Mouse (Mus musculus): ENCODE data around the gene Sh3glb2. TPM values are rescaled to one million over a fixed set of nuclear protein-coding genes. Genes with fewer than 3 reads are reported as not detected.

Gene Sh3glb2
- polyA plus RNA-seq, 1 experiment from 2014 or later = 136 TPM

- Histone ChIP-seq H3K27me3 (ENCODE audit: control insufficient read depth, insufficient read depth, low read length) (no peaks in the 10 kb centered on the region), H3K4me2 (ENCODE audit: low read depth, low read length) (no peak overlapping the region), H3K4me3 (ENCODE audit: low read length) (no peak overlapping the region), H3K4me1 (ENCODE audit: control insufficient read depth, insufficient read depth, low read length) (no peaks in the 10 kb centered on the region), H3K9me3 (replicated peaks; ENCODE audit: control insufficient read depth, low read length) (no peaks in the 10 kb centered on the region), H3K9ac (ENCODE audit: low read length) (no peak overlapping the region), H3K36me3 (ENCODE audit: control insufficient read depth, insufficient read depth) (peaks cover 45% of the 10 kb centered on the region), H3K27ac (ENCODE audit: low read length) (no peak overlapping the region)
- no peak for ATAC-seq (replicated peaks; ENCODE audit: extremely low read depth, insufficient read depth, low FRiP score)
- WGBS = 80% methylated on average over 16 of the region's 16 CpGs
Observed at GRCm38 (mm10) chr2:30336174-30336915, 22.8 kb downstream of the Sh3glb2 start.

DNA sequence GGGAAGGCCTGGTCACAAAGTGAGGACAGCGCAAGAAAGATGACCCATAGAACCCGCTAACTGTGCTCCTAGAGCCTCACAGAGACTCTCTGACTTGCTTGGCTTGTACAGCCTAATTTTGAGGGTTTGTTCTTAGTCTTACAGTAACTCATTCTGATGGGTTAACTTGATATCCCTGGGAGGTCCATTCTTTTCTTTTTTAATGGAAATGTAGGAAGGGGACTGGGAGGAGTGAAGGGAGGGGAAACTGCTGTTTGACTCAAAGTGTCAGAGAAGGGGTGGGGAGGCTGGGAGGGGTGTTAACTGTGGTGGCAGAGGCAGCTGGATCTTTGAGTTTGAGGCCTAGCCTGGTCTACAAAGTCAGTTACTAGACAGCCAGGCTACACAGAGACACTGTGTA lies 23.8 kb downstream of the Sh3glb2 start:
- 96% methylated on average over 2 of the region's 2 CpGs for WGBS
- no peak overlapping the region for H3K4me2 ChIP-seq (ENCODE audit: low read depth, low read length)
- H3K4me1 ChIP-seq (ENCODE audit: control insufficient read depth, insufficient read depth, low read length) = no peaks in the 10 kb centered on the region
- H3K27ac ChIP-seq (ENCODE audit: low read length) = no peak overlapping the region
- no peak for ATAC-seq (replicated peaks; ENCODE audit: extremely low read depth, insufficient read depth, low FRiP score)
- H3K9me3 ChIP-seq (replicated peaks; ENCODE audit: control insufficient read depth, low read length) = no peaks in the 10 kb centered on the region
- H3K9ac ChIP-seq (ENCODE audit: low read length) = no peak overlapping the region
- H3K36me3 ChIP-seq (ENCODE audit: control insufficient read depth, insufficient read depth) = peaks cover 45% of the 10 kb centered on the region
- no peak overlapping the region for H3K4me3 ChIP-seq (ENCODE audit: low read length)
- no peaks in the 10 kb centered on the region for H3K27me3 ChIP-seq (ENCODE audit: control insufficient read depth, insufficient read depth, low read length)

GRCm38 (mm10) chr2:30328791-30329190 lies 30.3 kb downstream of the Sh3glb2 start:
- no peak overlapping the region for H3K27ac ChIP-seq (ENCODE audit: low read length)
- no peaks in the 10 kb centered on the region for H3K4me1 ChIP-seq (ENCODE audit: control insufficient read depth, insufficient read depth, low read length)
- no peak overlapping the region for H3K9ac ChIP-seq (ENCODE audit: low read length)
- H3K4me2 ChIP-seq (ENCODE audit: low read depth, low read length) = no peak overlapping the region
- peaks cover 55% of the 10 kb centered on the region for H3K36me3 ChIP-seq (ENCODE audit: control insufficient read depth, insufficient read depth)
- H3K4me3 ChIP-seq (ENCODE audit: low read length) = no peak overlapping the region
- ATAC-seq (replicated peaks; ENCODE audit: extremely low read depth, insufficient read depth, low FRiP score) = no peak
- no peaks in the 10 kb centered on the region for H3K27me3 ChIP-seq (ENCODE audit: control insufficient read depth, insufficient read depth, low read length)
- no peaks in the 10 kb centered on the region for H3K9me3 ChIP-seq (replicated peaks; ENCODE audit: control insufficient read depth, low read length)
- 84% methylated on average over 3 of the region's 3 CpGs for WGBS

DNA sequence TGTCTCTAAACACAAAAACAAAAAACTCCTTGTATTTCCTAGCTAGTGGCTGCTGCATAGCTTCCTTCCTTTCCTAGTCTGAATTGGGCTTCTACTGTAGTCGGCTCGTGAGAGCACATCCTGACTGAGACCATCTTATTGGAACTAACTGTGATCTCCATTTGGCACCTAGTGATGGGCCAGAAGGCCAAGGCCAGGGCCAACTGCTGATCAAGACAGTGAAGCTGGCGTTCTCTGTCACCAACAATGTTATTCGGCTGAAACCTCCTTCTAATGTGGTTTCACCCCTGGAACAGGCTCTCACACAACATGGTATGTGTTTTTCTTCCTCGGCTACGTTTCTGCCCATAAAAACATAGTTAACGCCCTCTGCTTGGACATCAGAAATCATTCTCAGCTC lies 31.9 kb downstream of the Sh3glb2 start:
- H3K4me2 ChIP-seq (ENCODE audit: low read depth, low read length) = no peak overlapping the region

GRCm38 (mm10) chr2:30325296-30325695 lies 33.8 kb downstream of the Sh3glb2 start:
- 90% methylated on average over 5 of the region's 5 CpGs for WGBS

More for the DNA sequence above, 31.9 kb downstream of the Sh3glb2 start:
- no peaks in the 10 kb centered on the region for H3K27me3 ChIP-seq (ENCODE audit: control insufficient read depth, insufficient read depth, low read length)
- WGBS = 88% methylated on average over 7 of the region's 7 CpGs
- H3K9ac ChIP-seq (ENCODE audit: low read length) = no peak overlapping the region
- peaks cover 67% of the 10 kb centered on the region for H3K36me3 ChIP-seq (ENCODE audit: control insufficient read depth, insufficient read depth)
- ATAC-seq (replicated peaks; ENCODE audit: extremely low read depth, insufficient read depth, low FRiP score) = no peak
- no peak overlapping the region for H3K4me3 ChIP-seq (ENCODE audit: low read length)
- no peaks in the 10 kb centered on the region for H3K9me3 ChIP-seq (replicated peaks; ENCODE audit: control insufficient read depth, low read length)
- no peaks in the 10 kb centered on the region for H3K4me1 ChIP-seq (ENCODE audit: control insufficient read depth, insufficient read depth, low read length)
- no peak overlapping the region for H3K27ac ChIP-seq (ENCODE audit: low read length)

DNA sequence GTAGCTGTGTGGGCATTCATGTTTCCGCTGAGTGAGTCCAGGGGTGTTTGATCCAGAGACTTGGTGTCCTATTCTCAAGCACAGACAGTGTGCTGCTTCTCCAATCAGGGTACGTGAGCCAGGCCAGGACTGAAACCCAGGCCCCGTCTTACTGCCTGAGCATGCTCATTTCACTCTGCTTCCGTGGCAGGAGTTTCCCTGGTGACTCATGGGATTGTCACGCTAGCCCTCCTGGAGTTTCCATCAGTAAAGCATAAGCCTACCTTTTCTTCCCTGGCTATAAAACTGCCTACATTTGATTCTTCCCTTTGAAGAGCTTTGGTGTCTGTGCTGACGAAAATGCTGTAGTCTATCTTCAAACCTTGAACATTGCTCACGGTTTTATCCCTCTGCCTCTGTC lies 36.0 kb downstream of the Sh3glb2 start:
- no peaks in the 10 kb centered on the region for H3K27me3 ChIP-seq (ENCODE audit: control insufficient read depth, insufficient read depth, low read length)
- no peaks in the 10 kb centered on the region for H3K4me1 ChIP-seq (ENCODE audit: control insufficient read depth, insufficient read depth, low read length)
- H3K4me3 ChIP-seq (ENCODE audit: low read length) = no peak overlapping the region
- ATAC-seq (replicated peaks; ENCODE audit: extremely low read depth, insufficient read depth, low FRiP score) = no peak
- H3K9me3 ChIP-seq (replicated peaks; ENCODE audit: control insufficient read depth, low read length) = no peaks in the 10 kb centered on the region
- 86% methylated on average over 7 of the region's 7 CpGs for WGBS
- H3K9ac ChIP-seq (ENCODE audit: low read length) = no peak overlapping the region
- no peak overlapping the region for H3K4me2 ChIP-seq (ENCODE audit: low read depth, low read length)
- H3K36me3 ChIP-seq (ENCODE audit: control insufficient read depth, insufficient read depth) = peaks cover 69% of the 10 kb centered on the region
- H3K27ac ChIP-seq (ENCODE audit: low read length) = no peak overlapping the region

More at GRCm38 (mm10) chr2:30325296-30325695, 33.8 kb downstream of the Sh3glb2 start:
- Histone ChIP-seq H3K27ac (ENCODE audit: low read length) (no peak overlapping the region), H3K27me3 (ENCODE audit: control insufficient read depth, insufficient read depth, low read length) (no peaks in the 10 kb centered on the region), H3K4me1 (ENCODE audit: control insufficient read depth, insufficient read depth, low read length) (no peaks in the 10 kb centered on the region), H3K4me2 (ENCODE audit: low read depth, low read length) (no peak overlapping the region), H3K4me3 (ENCODE audit: low read length) (no peak overlapping the region), H3K9me3 (replicated peaks; ENCODE audit: control insufficient read depth, low read length) (no peaks in the 10 kb centered on the region), H3K36me3 (ENCODE audit: control insufficient read depth, insufficient read depth) (peaks cover 77% of the 10 kb centered on the region), H3K9ac (ENCODE audit: low read length) (no peak overlapping the region)
- ATAC-seq (replicated peaks; ENCODE audit: extremely low read depth, insufficient read depth, low FRiP score) = no peak

DNA sequence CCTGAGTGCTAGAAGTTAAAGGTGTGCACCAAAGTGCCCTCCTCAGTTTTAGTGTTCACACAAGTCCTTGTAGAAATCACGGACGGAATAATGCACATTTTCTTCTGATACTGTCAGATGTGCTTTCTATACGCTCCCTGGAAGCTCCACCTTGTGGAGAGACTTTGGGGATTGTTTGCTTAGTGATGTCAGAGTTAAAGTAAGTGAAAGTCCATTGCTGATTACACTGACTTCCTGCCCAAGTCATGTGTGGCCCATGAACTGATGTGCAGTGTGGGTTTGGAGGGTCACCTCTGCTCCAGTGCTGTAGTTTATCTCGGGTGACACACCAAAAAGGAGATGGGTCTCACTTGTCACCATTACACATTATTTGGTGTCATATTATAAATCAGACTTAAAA lies 39.9 kb downstream of the Sh3glb2 start:
- no peaks in the 10 kb centered on the region for H3K9me3 ChIP-seq (replicated peaks; ENCODE audit: control insufficient read depth, low read length)
- H3K27me3 ChIP-seq (ENCODE audit: control insufficient read depth, insufficient read depth, low read length) = no peaks in the 10 kb centered on the region
- no peak overlapping the region for H3K4me3 ChIP-seq (ENCODE audit: low read length)
- WGBS = 81% methylated on average over 4 of the region's 4 CpGs
- H3K9ac ChIP-seq (ENCODE audit: low read length) = no peak overlapping the region
- H3K27ac ChIP-seq (ENCODE audit: low read length) = no peak overlapping the region
- no peak for ATAC-seq (replicated peaks; ENCODE audit: extremely low read depth, insufficient read depth, low FRiP score)
- no peak overlapping the region for H3K4me2 ChIP-seq (ENCODE audit: low read depth, low read length)
- H3K36me3 ChIP-seq (ENCODE audit: control insufficient read depth, insufficient read depth) = peaks cover 64% of the 10 kb centered on the region
- no peaks in the 10 kb centered on the region for H3K4me1 ChIP-seq (ENCODE audit: control insufficient read depth, insufficient read depth, low read length)

DNA sequence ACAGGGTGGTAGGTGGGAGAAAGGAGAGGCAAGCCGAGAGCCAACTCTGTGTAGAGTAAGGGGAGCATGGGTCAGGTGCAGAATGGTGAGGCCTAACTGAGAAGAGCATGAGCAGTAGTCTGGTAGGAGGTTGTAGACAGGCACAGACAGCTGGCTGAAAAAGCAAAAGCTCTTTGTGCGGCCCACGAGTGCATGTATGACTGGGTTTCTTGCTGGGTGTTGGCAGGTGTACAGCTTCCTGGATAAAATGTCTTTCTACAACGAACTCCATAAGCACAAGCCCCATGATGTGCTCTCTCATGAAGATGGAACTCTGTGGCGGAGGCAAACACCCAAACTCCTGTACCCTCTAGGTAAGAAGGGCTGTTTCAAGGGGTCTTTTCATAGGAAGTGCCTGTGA lies 42.2 kb downstream of the Sh3glb2 start:
- no peak overlapping the region for H3K9ac ChIP-seq (ENCODE audit: low read length)
- no peak overlapping the region for H3K4me3 ChIP-seq (ENCODE audit: low read length)
- H3K4me2 ChIP-seq (ENCODE audit: low read depth, low read length) = no peak overlapping the region
- WGBS = 92% methylated on average over 5 of the region's 5 CpGs
- no peaks in the 10 kb centered on the region for H3K4me1 ChIP-seq (ENCODE audit: control insufficient read depth, insufficient read depth, low read length)
- no peak for ATAC-seq (replicated peaks; ENCODE audit: extremely low read depth, insufficient read depth, low FRiP score)
- H3K27me3 ChIP-seq (ENCODE audit: control insufficient read depth, insufficient read depth, low read length) = no peaks in the 10 kb centered on the region
- H3K27ac ChIP-seq (ENCODE audit: low read length) = no peak overlapping the region
- H3K9me3 ChIP-seq (replicated peaks; ENCODE audit: control insufficient read depth, low read length) = no peaks in the 10 kb centered on the region
- H3K36me3 ChIP-seq (ENCODE audit: control insufficient read depth, insufficient read depth) = peaks cover 56% of the 10 kb centered on the region

DNA sequence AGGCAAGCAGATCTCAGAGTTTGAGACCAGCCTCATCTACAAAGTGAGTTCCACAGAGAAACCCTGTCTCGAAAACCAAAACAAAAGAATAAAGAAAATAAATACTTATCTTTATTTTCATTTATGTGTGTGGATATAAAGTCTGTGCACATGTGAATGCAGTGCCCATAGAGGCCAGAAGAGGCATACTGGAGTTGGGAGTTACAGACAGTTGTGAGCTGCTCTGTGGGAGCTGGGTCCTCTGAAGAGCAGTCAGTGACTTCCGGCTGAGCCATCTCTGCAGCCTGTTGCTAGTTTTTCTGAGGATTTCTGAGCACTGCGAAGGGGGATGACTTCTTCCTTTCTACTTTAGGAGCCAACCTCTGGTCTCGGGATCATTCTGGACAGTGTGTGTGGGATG lies 43.0 kb downstream of the Sh3glb2 start:
- 98% methylated on average over 4 of the region's 4 CpGs for WGBS
- no peak overlapping the region for H3K4me2 ChIP-seq (ENCODE audit: low read depth, low read length)
- no peak overlapping the region for H3K4me3 ChIP-seq (ENCODE audit: low read length)
- no peaks in the 10 kb centered on the region for H3K9me3 ChIP-seq (replicated peaks; ENCODE audit: control insufficient read depth, low read length)
- H3K4me1 ChIP-seq (ENCODE audit: control insufficient read depth, insufficient read depth, low read length) = no peaks in the 10 kb centered on the region
- no peak overlapping the region for H3K27ac ChIP-seq (ENCODE audit: low read length)
- ATAC-seq (replicated peaks; ENCODE audit: extremely low read depth, insufficient read depth, low FRiP score) = no peak
- H3K36me3 ChIP-seq (ENCODE audit: control insufficient read depth, insufficient read depth) = peaks cover 50% of the 10 kb centered on the region
- no peaks in the 10 kb centered on the region for H3K27me3 ChIP-seq (ENCODE audit: control insufficient read depth, insufficient read depth, low read length)
- H3K9ac ChIP-seq (ENCODE audit: low read length) = no peak overlapping the region
